Mouse (Mus musculus) myocyte (in vitro differentiated cells): ENCODE measurements around the gene Vmn1r85. TPM values are rescaled to one million over a fixed set of nuclear protein-coding genes. Genes with fewer than 3 reads are reported as not detected.

ENCODE experiments used
- H3K27me3 ChIP-seq: one replicate; pipeline ENCODE4 v1.6.1; 2011; ENCODE audit not compliant: control insufficient read depth, insufficient read depth, insufficient read length
- H3K36me3 ChIP-seq: one replicate; pipeline ENCODE4 v1.6.1; 2011; ENCODE audit not compliant: control insufficient read depth, insufficient read depth
- H3K4me2 ChIP-seq: one replicate; pipeline ENCODE4 v1.6.1; 2011; ENCODE audit warnings: low read depth, control low read depth
- H3K4me3 ChIP-seq: one replicate; pipeline ENCODE4 v1.5.1; 2011; ENCODE audit warnings: mild to moderate bottlenecking, control low read depth, moderate library complexity
- H3K79me2 ChIP-seq: one replicate; pipeline ENCODE4 v1.6.1; 2011; ENCODE audit not compliant: control insufficient read depth, insufficient read depth
- H3ac ChIP-seq: one replicate; pipeline ENCODE4 v1.6.1; 2011; ENCODE audit not compliant: control insufficient read depth, insufficient read length
- CEBPB ChIP-seq: IDR thresholded peaks from 2 replicates; pipeline ENCODE4 v1.6.1; 2011; ENCODE audit warnings: mild to moderate bottlenecking, moderate library complexity; ENCODE audit not compliant: poor library complexity, insufficient read depth, severe bottlenecking
- E2F4 ChIP-seq: IDR thresholded peaks from one replicate; pipeline ENCODE4 v1.6.1; 2011; ENCODE audit warnings: mild to moderate bottlenecking, control low read depth, moderate library complexity; ENCODE audit not compliant: insufficient read depth
- MAX ChIP-seq: IDR thresholded peaks from one replicate; pipeline ENCODE4 v1.6.1; 2011; ENCODE audit warnings: low read depth, mild to moderate bottlenecking, control low read depth
- MYOD1 ChIP-seq, 3 experiments: IDR thresholded peaks; one replicate each; pipeline ENCODE4 v1.6.1; 2011; ENCODE audit warnings: control low read depth in 2 of 3, low read depth in 2 of 3, mild to moderate bottlenecking in 2 of 3, moderate library complexity in 1 of 3; ENCODE audit not compliant: insufficient read length in 2 of 3, control insufficient read depth in 1 of 3
- MYOG ChIP-seq, 3 experiments: IDR thresholded peaks; one replicate each; pipeline ENCODE4 v1.6.1; 2011; ENCODE audit warnings: control low read depth in 2 of 3, low read depth in 2 of 3, mild to moderate bottlenecking in 2 of 3; ENCODE audit not compliant: insufficient read length in 2 of 3, control insufficient read depth in 1 of 3, insufficient read depth in 1 of 3
- POLR2A ChIP-seq: IDR thresholded peaks from one replicate; pipeline ENCODE4 v1.6.1; 2011; ENCODE audit warnings: low read depth, mild to moderate bottlenecking, control low read depth, moderate library complexity; ENCODE audit not compliant: insufficient read length
- POLR2AphosphoS2 ChIP-seq: IDR thresholded peaks from one replicate; pipeline ENCODE4 v1.6.1; 2011; ENCODE audit warnings: low read depth, control low read depth; ENCODE audit not compliant: insufficient read length
- REST ChIP-seq: IDR thresholded peaks from one replicate; pipeline ENCODE4 v1.6.1; 2011; ENCODE audit warnings: mild to moderate bottlenecking, control low read depth, moderate library complexity; ENCODE audit not compliant: insufficient read depth, insufficient read length
- SRF ChIP-seq: IDR thresholded peaks from one replicate; pipeline ENCODE4 v1.6.1; 2011; ENCODE audit warnings: low read depth; ENCODE audit not compliant: control insufficient read depth, insufficient read length
- TCF12 ChIP-seq: IDR thresholded peaks from one replicate; pipeline ENCODE4 v1.6.1; 2011; ENCODE audit warnings: mild to moderate bottlenecking, control low read depth; ENCODE audit not compliant: poor library complexity, insufficient read depth, severe bottlenecking
- TCF3 ChIP-seq: IDR thresholded peaks from one replicate; pipeline ENCODE4 v1.6.1; 2011; ENCODE audit warnings: low read depth, control low read depth; ENCODE audit not compliant: insufficient read length
- USF1 ChIP-seq: IDR thresholded peaks from one replicate; pipeline ENCODE4 v1.6.1; 2011; ENCODE audit warnings: low read depth, mild to moderate bottlenecking, control low read depth, moderate library complexity
- polyA plus RNA-seq: library from polyadenylated mRNA; unstranded; fragments of >200 nt; fragmentation: generic; extraction: Trizol; gene quantifications from one replicate; pipeline ENCODE4 v1.2.1, GENCODE M21; 2012; ENCODE audit warnings: missing spikeins

Gene Vmn1r85
- polyA plus RNA-seq, 1 experiment, result not detected

- no peaks in the 10 kb centered on the region for H3K36me3 ChIP-seq
- H3K4me3 ChIP-seq, result peak within 1 kb of the TSS; percentile 54
- TF ChIP-seq TCF3 (no peak), POLR2A (peak; percentile 60)
- H3K27me3 ChIP-seq, result no peaks in the 10 kb centered on the region
- H3ac ChIP-seq, result peak within 1 kb of the TSS; percentile 61
- no peaks in the 10 kb centered on the region for H3K79me2 ChIP-seq
- peak within 1 kb of the TSS; percentile 90 for H3K4me2 ChIP-seq
These were observed 40.5 kb downstream of the Vmn1r85 start, which contains the start of gene Mzf1 for GRCm38 (mm10) chr7:13054287-13055010. Gene Mzf1 (minus strand): TSS chr7:13054764.

GRCm38 (mm10) chr7:13053961-13054286, 41.0 kb downstream of the Vmn1r85 start:
- Histone ChIP-seq H3K4me3 (peak overlapping the region; percentile 54), H3K79me2 (no peaks in the 10 kb centered on the region)

GRCm38 (mm10) chr7:13053501-13053900, 41.5 kb downstream of the Vmn1r85 start:
- Histone ChIP-seq H3ac (peak overlapping the region; percentile 61), H3K79me2 (no peaks in the 10 kb centered on the region), H3K4me3 (peak overlapping the region; percentile 54)

More at GRCm38 (mm10) chr7:13053961-13054286, 41.0 kb downstream of the Vmn1r85 start:
- TF ChIP-seq REST (no peak), TCF3 (no peak), POLR2AphosphoS2 (no peak), MAX (no peak), TCF12 (no peak), SRF (no peak), E2F4 (no peak), MYOG (IDR thresholded peaks at IDR 0.05; ENCODE audit: control insufficient read depth in 1 of 3, insufficient read depth in 1 of 3, insufficient read length in 2 of 3, low read depth in 2 of 3) (no peak), POLR2A (no peak), CEBPB (no peak), USF1 (no peak)
- Histone ChIP-seq H3K27me3 (no peaks in the 10 kb centered on the region), H3K4me2 (peak overlapping the region; percentile 90), H3ac (peak overlapping the region; percentile 61), H3K36me3 (no peaks in the 10 kb centered on the region)

GRCm38 (mm10) chr7:13053001-13053400, 42.0 kb downstream of the Vmn1r85 start:
- Histone ChIP-seq H3ac (no peak overlapping the region), H3K79me2 (no peaks in the 10 kb centered on the region), H3K36me3 (no peaks in the 10 kb centered on the region), H3K4me3 (no peak overlapping the region), H3K27me3 (no peaks in the 10 kb centered on the region), H3K4me2 (no peak overlapping the region)
- TF ChIP-seq REST (no peak), TCF3 (no peak), E2F4 (no peak), CEBPB (no peak), USF1 (no peak)

More at GRCm38 (mm10) chr7:13053501-13053900, 41.5 kb downstream of the Vmn1r85 start:
- H3K36me3 ChIP-seq, result no peaks in the 10 kb centered on the region
- TF ChIP-seq CEBPB (no peak), MYOD1 (IDR thresholded peaks at IDR 0.05; ENCODE audit: control insufficient read depth in 1 of 3, insufficient read length in 2 of 3, low read depth in 2 of 3) (no peak), USF1 (no peak), MAX (no peak), MYOG (IDR thresholded peaks at IDR 0.05; ENCODE audit: control insufficient read depth in 1 of 3, insufficient read depth in 1 of 3, insufficient read length in 2 of 3, low read depth in 2 of 3) (no peak), TCF12 (no peak), E2F4 (no peak), POLR2AphosphoS2 (no peak), POLR2A (no peak), TCF3 (no peak), SRF (no peak), REST (no peak)
- H3K4me2 ChIP-seq, result peak overlapping the region; percentile 90
- no peaks in the 10 kb centered on the region for H3K27me3 ChIP-seq

- no peak overlapping the region for H3K4me2 ChIP-seq
- H3ac ChIP-seq, result no peak overlapping the region
- no peaks in the 10 kb centered on the region for H3K79me2 ChIP-seq
- no peaks in the 10 kb centered on the region for H3K27me3 ChIP-seq
- TF ChIP-seq CEBPB (no peak), MYOG (IDR thresholded peaks at IDR 0.05; ENCODE audit: control insufficient read depth in 1 of 3, insufficient read depth in 1 of 3, insufficient read length in 2 of 3, low read depth in 2 of 3) (no peak)
- no peaks in the 10 kb centered on the region for H3K36me3 ChIP-seq
- H3K4me3 ChIP-seq, result no peak overlapping the region
These were observed 48.9 kb downstream of the Vmn1r85 start for GRCm38 (mm10) chr7:13046084-13046483.
